Mouse (Mus musculus) lung, adult 2 months (tissue): ENCODE data around the gene Sf3a1.

Experiments used
- CTCF ChIP-seq: fragments of 200-500 bp; IDR thresholded peaks from 2 replicates; pipeline ENCODE4 v1.5.1; 2011; ENCODE audit warnings: mild to moderate bottlenecking, low read length, control low read depth; ENCODE audit not compliant: insufficient read depth
- POLR2A ChIP-seq: fragments of 200-500 bp; IDR thresholded peaks from 2 replicates; pipeline ENCODE4 v1.6.1; 2011; ENCODE audit warnings: low read depth, mild to moderate bottlenecking, control low read depth, low read length, borderline replicate concordance; ENCODE audit errors: extremely low read depth

DNA sequence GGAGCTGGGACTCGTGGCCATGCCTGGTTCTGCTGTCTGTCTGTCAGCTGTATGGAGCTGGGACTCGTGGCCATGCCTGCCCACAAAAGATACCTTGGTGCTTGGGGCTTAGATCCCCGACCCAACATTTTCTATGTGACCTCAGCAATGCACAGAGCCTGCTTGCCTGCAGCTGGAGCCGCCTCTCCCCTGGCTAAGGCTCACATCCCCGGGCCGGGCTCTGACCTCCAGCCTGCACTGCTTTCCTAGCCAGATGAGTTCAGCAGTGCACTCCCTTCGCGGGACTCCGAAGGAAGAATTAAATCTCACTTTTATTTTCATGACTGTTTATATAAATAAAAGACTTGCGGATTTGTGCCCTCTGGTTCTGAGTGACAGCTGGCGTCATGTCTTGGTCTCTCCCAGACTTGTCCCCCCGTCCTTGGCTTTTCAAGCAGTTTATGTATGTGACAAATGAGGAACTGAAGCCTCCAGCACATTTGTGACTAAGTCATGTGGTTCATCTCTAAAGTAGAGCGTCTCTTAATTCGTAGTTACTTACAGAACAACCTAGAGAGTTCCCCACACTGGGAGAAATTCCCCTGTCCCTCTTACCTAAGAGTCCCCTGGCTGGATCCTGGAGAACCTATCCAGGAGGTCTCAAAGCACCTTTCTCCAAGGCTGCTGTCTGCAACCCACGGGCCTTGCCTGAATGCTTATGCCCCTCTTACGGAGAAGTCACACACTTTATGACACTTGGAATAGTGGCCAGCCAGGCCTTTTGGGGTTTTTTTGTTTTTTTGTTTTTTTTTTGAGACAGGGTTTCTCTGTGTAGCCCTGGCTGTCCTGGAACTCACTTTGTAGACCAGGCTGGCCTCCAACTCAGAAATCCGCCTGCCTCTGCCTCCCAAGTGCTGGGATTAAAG, 62.1 kb downstream of the Sf3a1 start:
- TF ChIP-seq CTCF (no peak), POLR2A (no peak)
